Mouse (Mus musculus) E14TG2a.4 (cell line): ENCODE measurements around the gene Gabarap.

ENCODE experiments used
- H3K27me3 ChIP-seq: 2 replicates; pipeline ENCODE4 v1.6.1; 2014; ENCODE audit warnings: low read length, control low read depth; ENCODE audit not compliant: insufficient read depth
- H3K36me3 ChIP-seq: 2 replicates; pipeline ENCODE4 v1.6.1; 2014; ENCODE audit warnings: low read length, control low read depth; ENCODE audit not compliant: insufficient read depth
- H3K4me1 ChIP-seq: replicated peaks from 2 replicates; pipeline ENCODE4 v1.6.1; 2014; ENCODE audit warnings: low read depth, low read length, control low read depth
- H3K4me3 ChIP-seq: replicated peaks from 2 replicates; pipeline ENCODE4 v1.5.1; 2014; ENCODE audit warnings: mild to moderate bottlenecking, low read length
- H3K9me3 ChIP-seq: 2 replicates; pipeline ENCODE4 v1.6.1; 2014; ENCODE audit warnings: low read length, control low read depth
- CTCF ChIP-seq: conservative IDR thresholded peaks from 2 replicates; pipeline ENCODE4 v1.5.1; 2014; ENCODE audit warnings: low read length
- NANOG ChIP-seq: IDR thresholded peaks from 2 replicates; pipeline ENCODE4 v1.6.1; 2014; ENCODE audit warnings: borderline replicate concordance, low read length, mixed read lengths
- POU5F1 ChIP-seq: IDR thresholded peaks from 2 replicates; pipeline ENCODE4 v1.6.1; 2014; ENCODE audit warnings: low read length, borderline replicate concordance

Gabarap gene

GRCm38 (mm10) chr11:70039631-70040030 lies 48.7 kb downstream of the Gabarap start:
- TF ChIP-seq CTCF, result no peak
- no peak for TF ChIP-seq POU5F1
- TF ChIP-seq NANOG, result no peak
- H3K4me3 ChIP-seq, result no peak overlapping the region
- H3K27me3 ChIP-seq, result peaks cover 6% of the 10 kb centered on the region; the same call in 1 of the 2 replicates
- no peaks in the 10 kb centered on the region for H3K9me3 ChIP-seq
- peaks cover 49% of the 10 kb centered on the region for H3K4me1 ChIP-seq
- H3K36me3 ChIP-seq, result no peaks in the 10 kb centered on the region

- TF ChIP-seq CTCF, result no peak
- no peak for TF ChIP-seq NANOG
- TF ChIP-seq POU5F1, result no peak
- Histone ChIP-seq H3K27me3 (peaks cover 6% of the 10 kb centered on the region; the same call in 1 of the 2 replicates), H3K4me1 (peaks cover 49% of the 10 kb centered on the region), H3K9me3 (no peaks in the 10 kb centered on the region), H3K36me3 (no peaks in the 10 kb centered on the region), H3K4me3 (no peak overlapping the region)
Observed at GRCm38 (mm10) chr11:70040184-70040583, 49.2 kb downstream of the Gabarap start.

GRCm38 (mm10) chr11:70042309-70043085 lies 51.6 kb downstream of the Gabarap start:
- Histone ChIP-seq H3K27me3 (peaks cover 6% of the 10 kb centered on the region; the same call in 1 of the 2 replicates), H3K4me1 (peaks cover 54% of the 10 kb centered on the region), H3K4me3 (no peak overlapping the region), H3K9me3 (no peaks in the 10 kb centered on the region), H3K36me3 (no peaks in the 10 kb centered on the region)
- TF ChIP-seq NANOG (no peak), CTCF (no peak), POU5F1 (no peak)

- Histone ChIP-seq H3K4me1 (peaks cover 48% of the 10 kb centered on the region), H3K9me3 (no peaks in the 10 kb centered on the region), H3K27me3 (peaks cover 6% of the 10 kb centered on the region; the same call in 1 of the 2 replicates), H3K4me3 (no peak overlapping the region), H3K36me3 (no peaks in the 10 kb centered on the region)
- TF ChIP-seq NANOG (no peak), CTCF (no peak), POU5F1 (no peak)
Observed at GRCm38 (mm10) chr11:70043665-70044064, 52.7 kb downstream of the Gabarap start.
